Mouse (Mus musculus) mature B cell (primary cell): ENCODE data around the gene Erbb2.

Source experiments
- in situ Hi-C: fragments of 300-500 bp; cut with MboI; formaldehyde crosslinking; loops from 2 replicates; pipeline ENCODE4 v1.14.3; 2019

Erbb2 gene

GRCm38 (mm10) chr11:98458121-98458990 lies 46.1 kb downstream of the Erbb2 start:
- in situ Hi-C loops: no loop called here

DNA sequence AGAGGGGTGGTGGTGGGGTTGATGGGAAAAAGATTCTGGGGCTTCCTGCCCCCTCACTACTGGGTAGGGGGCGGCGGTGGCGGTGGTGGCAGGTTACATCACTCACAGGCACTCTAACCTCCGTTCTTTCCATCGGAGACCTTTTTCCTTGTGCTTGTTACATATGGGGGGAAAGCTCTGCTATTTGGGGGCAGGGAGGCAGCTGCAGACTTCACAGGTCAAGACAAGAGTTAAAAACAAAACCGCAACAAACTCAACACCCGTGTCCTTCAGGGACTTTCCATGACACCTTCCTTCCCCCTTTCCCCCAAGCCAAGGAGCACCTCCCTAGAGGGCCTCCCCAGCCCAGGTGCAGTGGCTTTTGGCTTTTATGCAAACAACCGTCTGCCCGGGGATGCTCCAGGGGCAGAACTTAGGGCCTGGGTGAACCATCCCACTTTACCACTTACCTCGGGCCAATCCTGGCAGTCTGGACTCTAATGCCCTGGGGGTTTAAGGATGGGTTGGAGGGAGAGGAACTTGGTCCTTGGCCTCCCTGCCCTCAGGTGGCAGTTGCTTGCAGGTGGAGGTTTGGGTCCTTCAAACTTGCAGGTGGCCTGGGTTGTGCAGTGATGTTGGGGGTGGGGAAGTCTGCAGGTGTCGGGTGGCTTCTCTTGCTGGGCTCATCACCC lies 46.9 kb downstream of the Erbb2 start:
- in situ Hi-C loops: no loop called here

GRCm38 (mm10) chr11:98459860-98460259 lies 47.6 kb downstream of the Erbb2 start:
- in situ Hi-C loops: loop anchor here (5.0 kb wide), 1 partner anchor 87 kb away; the partner anchor contains the start of gene Ikzf3

DNA sequence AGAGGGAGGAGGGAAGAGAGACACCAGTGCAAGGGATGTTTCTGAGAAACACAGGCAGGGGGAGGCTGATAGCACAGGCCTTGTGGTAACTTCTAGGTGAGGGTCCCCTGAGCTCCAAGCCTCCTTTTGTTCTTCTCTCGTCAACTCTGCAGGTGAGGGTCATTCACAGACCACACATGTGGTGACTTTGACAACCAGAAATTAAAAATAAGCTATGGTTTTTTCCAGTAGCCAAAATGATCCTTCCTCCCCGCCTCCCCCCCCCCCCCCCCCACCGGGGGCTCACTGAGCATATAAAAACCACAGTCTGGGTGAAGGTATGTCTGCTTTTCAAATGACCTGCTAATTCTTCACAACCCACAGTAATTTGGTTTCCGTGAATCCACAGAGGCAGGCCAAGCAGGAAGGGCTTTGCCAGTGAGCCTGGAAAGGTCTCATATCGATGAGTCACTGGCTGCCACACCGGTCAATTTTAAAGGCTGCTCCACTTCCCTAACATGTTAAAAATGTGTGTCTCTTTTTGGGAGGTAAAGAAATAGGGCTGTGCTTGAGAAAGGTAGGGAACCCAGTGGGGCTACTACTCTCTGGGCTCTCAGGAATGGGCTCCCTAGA lies 48.9 kb downstream of the Erbb2 start:
- in situ Hi-C loops: loop anchor here (5.0 kb wide), 1 partner anchor 86 kb away; the partner anchor contains the start of gene Ikzf3

DNA sequence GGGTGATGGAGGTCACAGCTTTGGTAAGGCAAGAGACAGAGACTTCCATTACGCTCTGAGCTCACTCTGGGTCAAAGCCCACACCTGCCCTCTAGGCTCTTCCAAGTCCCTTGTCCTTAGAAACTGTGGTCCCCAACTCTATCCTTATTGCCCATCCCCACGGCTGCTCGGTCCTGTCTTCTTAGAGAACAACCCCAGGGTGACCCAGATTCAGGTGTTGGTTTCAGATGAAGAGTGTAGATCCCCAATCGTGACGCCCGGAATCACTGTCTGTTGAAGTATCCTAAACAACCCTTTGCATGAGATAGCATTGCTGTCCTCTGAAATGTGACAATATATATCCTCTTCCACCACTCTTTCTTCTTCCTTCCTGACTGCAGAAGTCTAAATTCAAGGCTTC lies 50.0 kb downstream of the Erbb2 start:
- in situ Hi-C loops: loop anchor here (5.0 kb wide), 1 partner anchor 85 kb away; the partner anchor contains the start of gene Ikzf3

GRCm38 (mm10) chr11:98463911-98464310 lies 51.6 kb downstream of the Erbb2 start:
- in situ Hi-C loops: loop anchor here (5.0 kb wide), 1 partner anchor 83 kb away; the partner anchor contains the start of gene Ikzf3

DNA sequence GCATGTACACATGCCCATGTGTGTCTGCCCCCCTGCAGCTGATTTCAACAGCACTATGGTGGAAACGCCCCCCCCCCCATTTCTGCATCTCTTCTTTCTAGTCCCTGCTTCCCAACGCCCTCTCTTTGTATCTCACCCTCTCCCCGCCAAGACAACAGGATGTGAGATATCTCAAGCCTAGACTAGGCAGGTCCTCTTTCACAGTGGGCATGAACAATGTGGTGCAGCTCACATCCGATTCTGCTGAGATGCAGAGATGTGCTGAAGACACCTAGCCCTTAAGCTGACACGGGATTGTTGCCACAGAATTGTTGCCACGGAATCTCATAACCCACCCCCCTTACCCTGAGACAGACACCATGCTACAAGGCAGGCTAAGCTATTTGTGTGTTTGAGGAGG lies 52.2 kb downstream of the Erbb2 start:
- in situ Hi-C loops: loop anchor here (5.0 kb wide), 1 partner anchor 83 kb away; the partner anchor contains the start of gene Ikzf3

GRCm38 (mm10) chr11:98469761-98470714 lies 57.8 kb downstream of the Erbb2 start:
- in situ Hi-C loops: no loop called here

GRCm38 (mm10) chr11:98470795-98471194 lies 58.5 kb downstream of the Erbb2 start:
- in situ Hi-C loops: no loop called here

DNA sequence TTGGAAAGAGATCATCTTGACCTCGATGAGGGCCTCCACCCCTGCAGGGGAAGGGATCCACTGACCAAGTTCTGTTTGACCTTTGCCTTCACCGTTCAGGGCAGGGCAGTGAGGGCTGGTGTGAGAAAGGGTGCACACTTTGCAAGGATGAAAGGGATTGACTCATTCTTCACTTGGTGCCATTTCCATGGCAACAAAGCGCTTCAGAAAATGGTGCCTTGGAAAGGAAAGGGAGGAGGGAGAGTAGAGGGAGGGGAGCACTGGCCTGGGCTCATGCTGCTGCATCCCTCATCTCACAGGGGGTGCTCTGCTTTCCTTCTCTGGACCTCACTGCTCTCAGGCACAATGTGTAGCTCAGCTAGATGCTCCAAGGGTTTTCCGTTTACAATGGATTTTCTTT lies 60.4 kb downstream of the Erbb2 start:
- in situ Hi-C loops: no loop called here

DNA sequence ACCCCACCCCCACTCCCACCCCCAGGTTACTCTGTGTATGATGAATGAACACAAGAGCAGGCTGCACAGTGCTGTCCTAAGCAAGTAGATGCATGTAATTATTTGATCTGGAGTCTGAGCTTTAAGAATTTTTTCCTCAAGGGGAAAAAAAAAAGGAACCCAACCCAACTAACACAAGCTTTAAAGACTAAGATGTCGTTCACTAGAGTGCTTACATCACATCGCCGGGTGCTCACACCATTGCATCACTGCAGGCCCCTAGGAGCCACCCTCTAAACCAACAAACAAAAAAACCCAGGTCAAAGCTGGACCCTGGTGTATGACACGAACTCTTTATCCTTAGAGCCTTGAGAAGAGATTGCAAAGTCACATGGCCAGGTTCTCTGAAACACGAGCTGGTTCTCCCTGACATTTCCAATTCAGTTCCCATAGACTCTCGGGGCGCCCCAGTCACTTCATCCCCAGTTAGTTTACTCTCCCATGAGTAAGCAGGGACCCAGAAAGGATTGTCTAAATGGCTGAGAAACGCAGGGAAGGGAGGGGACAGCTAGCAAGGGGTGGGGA lies 61.7 kb downstream of the Erbb2 start:
- in situ Hi-C loops: no loop called here

DNA sequence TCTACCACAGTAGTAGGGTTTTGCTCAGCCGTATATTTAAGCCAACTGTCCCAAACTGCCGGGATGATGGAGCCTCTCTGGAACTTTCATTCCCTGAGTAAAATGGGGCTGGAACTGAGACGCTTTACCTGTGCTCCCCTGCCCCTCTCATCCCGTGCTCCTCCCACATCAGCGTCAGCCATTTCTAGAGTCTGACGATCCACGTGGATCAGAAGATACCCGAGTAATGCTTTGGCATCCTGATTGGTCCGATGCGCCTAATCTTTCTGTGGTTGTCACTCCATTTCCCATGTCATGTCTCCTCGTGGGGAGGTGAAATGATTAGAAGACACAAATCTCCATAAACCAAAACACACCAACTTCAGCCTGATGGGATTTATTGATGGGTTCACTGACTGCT lies 62.7 kb downstream of the Erbb2 start:
- in situ Hi-C loops: no loop called here

GRCm38 (mm10) chr11:98475630-98476433 lies 63.6 kb downstream of the Erbb2 start:
- in situ Hi-C loops: no loop called here

DNA sequence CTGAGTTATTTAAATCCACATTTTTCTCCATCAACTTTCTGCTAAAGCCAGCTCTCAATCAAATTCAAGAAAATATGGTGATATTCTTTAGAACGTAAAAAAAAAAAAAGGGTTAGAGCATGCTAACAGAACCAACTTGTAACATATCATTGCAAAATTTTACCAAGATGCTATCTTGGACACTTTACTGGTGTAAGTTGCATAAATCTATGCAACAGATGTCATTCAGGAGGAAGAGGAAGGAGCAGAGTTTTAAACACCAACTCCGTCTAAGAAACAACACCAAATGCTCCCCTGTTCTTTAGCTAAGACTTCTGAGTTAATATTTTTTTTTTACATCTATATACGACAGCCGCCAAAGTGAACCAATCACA lies 64.2 kb downstream of the Erbb2 start:
- in situ Hi-C loops: no loop called here

- in situ Hi-C loops: no loop called here
Observed at GRCm38 (mm10) chr11:98477011-98477701, 64.9 kb downstream of the Erbb2 start.

GRCm38 (mm10) chr11:98479026-98479939 lies 67.0 kb downstream of the Erbb2 start:
- in situ Hi-C loops: no loop called here

- in situ Hi-C loops: no loop called here
Observed at GRCm38 (mm10) chr11:98479940-98480497, 67.7 kb downstream of the Erbb2 start.

DNA sequence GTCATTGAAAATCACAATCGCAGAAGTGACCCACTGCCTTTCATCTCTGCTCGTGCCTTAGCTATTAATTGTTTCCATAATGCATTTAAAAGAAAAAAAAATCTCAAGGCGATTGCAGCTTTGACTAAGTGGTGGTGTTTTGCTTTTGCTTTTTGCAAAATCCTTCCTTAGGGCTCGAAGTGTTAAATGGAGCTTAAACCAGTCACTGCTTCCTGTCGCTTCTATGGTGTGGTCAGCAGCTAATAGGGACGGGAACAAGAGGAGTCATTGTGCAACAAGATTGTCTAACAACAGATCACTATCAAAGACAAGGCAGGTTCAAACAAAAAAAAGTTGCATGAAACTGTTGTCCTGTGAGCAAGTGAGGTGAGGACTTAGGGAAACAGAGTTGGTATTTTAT lies 69.0 kb downstream of the Erbb2 start:
- in situ Hi-C loops: no loop called here
